Mouse (Mus musculus) CH12.LX (cell line): ENCODE data around the gene Ly6c2.

Experiments used
- CHD2 ChIP-seq: IDR thresholded peaks from 2 replicates; pipeline ENCODE4 v1.6.1; 2011; ENCODE audit warnings: low read length, improper control_type of control experiment
- CTCF ChIP-seq, 2 experiments: IDR thresholded peaks in 1 of 2; conservative IDR thresholded peaks in 1 of 2; 2 replicates each; pipeline ENCODE4 v1.5.1; 2011 to 2012; ENCODE audit warnings: low read depth in 2 of 2, low read length in 2 of 2, improper control_type of control experiment in 1 of 2, inconsistent platforms in 1 of 2, mild to moderate bottlenecking in 1 of 2, moderate library complexity in 1 of 2
- KAT2A ChIP-seq: IDR thresholded peaks from 2 replicates; pipeline ENCODE4 v1.6.1; 2012; ENCODE audit warnings: low read length, improper control_type of control experiment, inconsistent platforms; ENCODE audit not compliant: insufficient replicate concordance
- MAX ChIP-seq: IDR thresholded peaks from 2 replicates; pipeline ENCODE4 v1.6.1; 2011; ENCODE audit warnings: low read length, improper control_type of control experiment
- MEF2A ChIP-seq: IDR thresholded peaks from 2 replicates; pipeline ENCODE4 v1.6.1; 2014; ENCODE audit warnings: low read depth, mild to moderate bottlenecking, inconsistent platforms, low read length, improper control_type of control experiment, borderline replicate concordance
- MXI1 ChIP-seq: IDR thresholded peaks from 2 replicates; pipeline ENCODE4 v1.6.1; 2011; ENCODE audit warnings: mild to moderate bottlenecking, low read depth, low read length, improper control_type of control experiment
- NELFE ChIP-seq: IDR thresholded peaks from 2 replicates; pipeline ENCODE4 v1.6.1; 2011; ENCODE audit warnings: low read depth, low read length, improper control_type of control experiment
- POLR2A ChIP-seq: IDR thresholded peaks from 2 replicates; pipeline ENCODE4 v1.6.1; 2011; ENCODE audit warnings: low read depth, mild to moderate bottlenecking, improper control_type of control experiment, low read length
- SIN3A ChIP-seq: IDR thresholded peaks from 2 replicates; pipeline ENCODE4 v1.6.1; 2012; ENCODE audit warnings: low read length, improper control_type of control experiment, inconsistent platforms

DNA sequence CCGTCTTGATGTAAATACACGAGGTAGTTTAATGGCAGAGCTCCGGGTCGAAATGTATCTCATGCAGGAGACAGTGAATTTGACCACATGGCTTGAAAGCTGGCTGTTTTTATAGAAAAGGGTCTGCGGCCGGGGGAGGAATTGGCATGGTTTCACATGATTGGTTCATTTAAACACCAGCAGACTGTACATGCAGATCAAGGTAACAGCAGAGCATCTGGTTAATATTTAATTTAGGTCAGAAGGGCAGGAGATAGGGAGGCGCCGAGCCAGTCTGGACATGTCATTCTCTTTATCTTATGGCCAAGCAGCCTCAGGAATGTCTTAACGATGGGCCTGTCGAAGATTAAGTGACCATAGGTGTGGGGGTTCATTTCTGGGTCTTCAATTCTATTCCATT is 12.5 kb downstream of the Ly6c2 start:
- no peak for TF ChIP-seq POLR2A
- TF ChIP-seq CHD2 = no peak
- TF ChIP-seq CTCF (conservative IDR thresholded peaks at IDR 0.05 in 1 of 2, IDR thresholded peaks at IDR 0.05 in 1 of 2; ENCODE audit: low read depth in 2 of 2, low read length in 2 of 2) = no peak
- no peak for TF ChIP-seq KAT2A
- no peak for TF ChIP-seq MAX
- no peak for TF ChIP-seq MXI1
- no peak for TF ChIP-seq NELFE
- no peak for TF ChIP-seq MEF2A
- no peak for TF ChIP-seq SIN3A
